Mouse (Mus musculus) left cerebral cortex, adult 18-20 months (tissue): ENCODE measurements around the gene Gm16434. TPM values are rescaled to one million over a fixed set of nuclear protein-coding genes. Genes with fewer than 3 reads are reported as not detected.
"Not testable (repeated sequence)": the region's sequence is repeated elsewhere in the genome, so short reads cannot be mapped to it uniquely, and the experiment has no call there.

Experiments
- DNase-seq, 2 experiments: peaks; one replicate each; pipeline ENCODE4 v3.0.0; 2021 to 2022; ENCODE audit warnings: low spot score in 2 of 2, mixed read lengths in 1 of 2
- long read RNA-seq, 2 experiments: library from polyadenylated mRNA; stranded (forward); transcript quantifications; one replicate each; pipeline ENCODE4 v2.0.0; 2021
- total RNA-seq, 2 experiments: library from RNA; stranded (reverse); gene quantifications; 2 replicates each; pipeline ENCODE4 v1.2.3; 2021

Gene Gm16434
- not detected for total RNA-seq
- long read RNA-seq, experiment 1: 0 reads
- long read RNA-seq, experiment 2: 0 reads

- not testable (repeated sequence) for DNase-seq
Observed at GRCm38 (mm10) chr14:7194440-7194839, at the start of gene Gm16434. TSS of gene Gm16434 (minus strand) at chr14:7194540.

DNA sequence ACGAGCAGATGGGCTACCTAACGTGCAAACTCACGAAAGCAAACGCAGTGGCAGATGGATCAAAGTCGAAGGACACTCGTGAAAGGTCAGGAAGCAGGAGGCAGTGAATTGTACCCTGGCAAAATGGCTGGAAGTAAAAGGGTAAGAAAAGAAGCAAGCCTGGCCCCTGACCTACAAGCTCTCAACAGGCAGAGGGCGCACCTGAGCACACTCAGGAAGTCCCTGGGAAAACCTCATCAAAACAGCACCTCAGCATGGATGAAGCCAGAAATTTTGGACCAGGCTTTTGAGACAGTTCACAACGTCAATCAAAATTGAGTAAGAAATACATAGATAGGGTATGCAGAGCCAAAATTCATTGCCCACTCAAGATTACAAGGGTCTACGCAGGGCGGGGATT is 49.2 kb upstream of the Gm16434 start:
- DNase-seq: not testable (repeated sequence)

DNA sequence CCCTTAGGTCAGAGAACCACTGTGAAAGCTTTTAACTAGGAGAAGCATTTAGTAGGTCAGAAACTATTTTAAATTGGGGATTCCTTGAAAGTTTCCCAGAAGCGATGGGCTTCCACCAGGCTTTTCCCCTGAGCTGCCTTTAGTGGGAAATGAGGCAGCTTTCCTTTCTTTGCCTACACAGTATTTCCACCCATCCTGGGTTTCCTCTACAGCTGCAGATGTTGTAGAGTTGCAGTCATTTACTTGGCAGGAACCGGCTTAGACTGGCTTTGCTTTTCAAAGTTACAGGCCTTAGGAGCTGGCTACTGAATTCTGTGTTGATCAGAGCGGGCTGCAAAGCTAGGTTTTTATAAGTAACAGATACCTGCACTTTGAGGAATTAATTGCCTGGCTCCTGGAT is 5.7 kb upstream of the Gm16434 start:
- DNase-seq: peak in 1 of 2 experiments; percentile 1

- DNase-seq: peak in 1 of 2 experiments; percentile 1
Observed at GRCm38 (mm10) chr14:7174483-7174971, 19.8 kb downstream of the Gm16434 start, which contains the start of gene Gm3512. TSS of gene Gm3512 (minus strand) at chr14:7174533.

Other genes starting within 250 kb of the Gm16434 start
- gene Gm6356, start 220.7 kb downstream of the Gm16434 start, total RNA-seq: not detected
- under 1 TPM in 1 of 2 experiments, not detected in 1; 0.40 TPM for gene Gm10406, start 167.1 kb downstream of the Gm16434 start, total RNA-seq
- not detected for gene Gm3685, start 149.6 kb downstream of the Gm16434 start, total RNA-seq
- 1 to 10 TPM; 1.9 to 2.5 TPM for gene Gm3696, start 93.9 kb downstream of the Gm16434 start, total RNA-seq
- not detected for gene Gm6676, start 69.1 kb downstream of the Gm16434 start, total RNA-seq
- 1 to 10 TPM; 1.2 to 1.4 TPM for gene Gm3512, start 20.0 kb downstream of the Gm16434 start, total RNA-seq
- not detected for gene Gm3727, start 70.2 kb upstream of the Gm16434 start, total RNA-seq
- gene Gm3739, start 120.5 kb upstream of the Gm16434 start, total RNA-seq: under 1 TPM in 1 of 2 experiments, not detected in 1; 0.42 TPM
- not detected for gene Gm5797, start 137.9 kb upstream of the Gm16434 start, total RNA-seq
- not detected for gene Gm8374, start 170.6 kb upstream of the Gm16434 start, total RNA-seq